Mouse (Mus musculus) lung, postnatal 0 days (tissue): ENCODE data around the gene Snrpf. TPM values are rescaled to one million over a fixed set of nuclear protein-coding genes. Genes with fewer than 3 reads are reported as not detected.
A peak's percentile ranks its signal among the peaks of the same experiment; 100 is the strongest.

ENCODE experiments used
- ATAC-seq: fragments of 200-750 bp; cut with Nextera tagmentation; 2 replicates; pipeline ENCODE4 v1.8.0; 2017; ENCODE audit warnings: moderate library complexity
- DNase-seq: peaks from one replicate; pipeline ENCODE4 v3.0.0-alpha.2; 2016; ENCODE audit warnings: low spot score
- H3K27ac ChIP-seq: fragments of 300-500 bp; sonication (generic); 2 replicates; pipeline ENCODE4 v1.5.1; 2014; ENCODE audit warnings: antibody characterized with exemption, mild to moderate bottlenecking, low read length, mixed read lengths
- H3K27me3 ChIP-seq: fragments of 300-500 bp; sonication (generic); replicated peaks from 2 replicates; pipeline ENCODE4 v1.6.1; 2014; ENCODE audit warnings: low read length, mixed read lengths; ENCODE audit not compliant: insufficient read depth
- H3K36me3 ChIP-seq: fragments of 300-500 bp; sonication (generic); 2 replicates; pipeline ENCODE4 v1.6.1; 2014; ENCODE audit warnings: low read length, mixed read lengths; ENCODE audit not compliant: insufficient read depth
- H3K4me1 ChIP-seq: fragments of 300-500 bp; sonication (generic); 2 replicates; pipeline ENCODE4 v1.6.1; 2014; ENCODE audit warnings: antibody characterized with exemption, low read depth, low read length, mixed read lengths; ENCODE audit not compliant: insufficient read depth
- H3K4me2 ChIP-seq: fragments of 300-500 bp; sonication (generic); replicated peaks from 2 replicates; pipeline ENCODE4 v1.6.1; 2014; ENCODE audit warnings: low read depth, mild to moderate bottlenecking, low read length, moderate library complexity, mixed read lengths
- H3K4me3 ChIP-seq: fragments of 300-500 bp; sonication (generic); 2 replicates; pipeline ENCODE4 v1.5.1; 2014; ENCODE audit warnings: low read depth, low read length
- H3K9ac ChIP-seq: fragments of 300-500 bp; sonication (generic); replicated peaks from 2 replicates; pipeline ENCODE4 v1.6.1; 2014; ENCODE audit warnings: low read depth, mild to moderate bottlenecking
- H3K9me3 ChIP-seq: fragments of 300-500 bp; sonication (generic); 2 replicates; pipeline ENCODE4 v1.6.1; 2016; ENCODE audit warnings: low read length, mixed read lengths
- CTCF ChIP-seq: IDR thresholded peaks from 2 replicates; pipeline ENCODE4 v1.5.1; 2016; ENCODE audit warnings: antibody characterized with exemption, mild to moderate bottlenecking
- EP300 ChIP-seq: IDR thresholded peaks from 2 replicates; pipeline ENCODE4 v1.6.1; 2016; ENCODE audit warnings: antibody characterized with exemption, mild to moderate bottlenecking, control low read depth
- WGBS: fragments of 180-500 bp; shearing (Covaris S2); extraction: QIAGEN DNeasy Blood & Tissue Kit; methylation state at CpG from one replicate; pipeline ENCODE4 v1.1.7; 2014; 5-methylcytosine and 5-hydroxymethylcytosine counted together
- polyA plus RNA-seq: library from polyadenylated mRNA; unstranded; fragments of >200 nt; fragmentation: Nextera tagmentation; extraction: Ambion mirVana; gene quantifications from 2 replicates; pipeline ENCODE4 v1.2.1, GENCODE M21; 2015

Gene Snrpf
- polyA plus RNA-seq, 1 experiment from 2014 or later = 58.7 TPM

DNA sequence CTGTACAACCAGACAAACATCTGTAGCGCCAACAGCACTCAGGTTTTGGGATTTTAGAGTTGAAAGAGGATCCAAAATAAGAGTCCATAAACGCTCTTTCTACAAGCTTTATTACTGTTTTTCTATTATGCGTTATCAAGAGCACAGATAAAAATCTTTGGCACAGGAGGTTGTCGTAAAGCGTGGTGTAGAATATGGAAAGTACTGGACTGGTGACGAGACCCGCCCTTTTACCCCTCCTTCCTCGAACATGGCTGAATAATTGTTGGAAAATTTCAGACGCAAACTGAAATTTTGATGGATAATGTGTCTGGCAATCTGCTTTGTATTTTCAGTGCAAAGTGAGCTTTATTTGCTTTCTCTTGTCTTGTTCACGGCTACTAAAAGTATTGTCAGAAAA lies 34.6 kb upstream of the Snrpf start:
- no peaks in the 10 kb centered on the region for H3K4me1 ChIP-seq
- no peak for ATAC-seq
- no peaks in the 10 kb centered on the region for H3K36me3 ChIP-seq
- H3K4me3 ChIP-seq = no peak overlapping the region
- no peaks in the 10 kb centered on the region for H3K9me3 ChIP-seq
- no peak overlapping the region for H3K9ac ChIP-seq
- 22% methylated on average over 10 of the region's 10 CpGs for WGBS
- TF ChIP-seq CTCF = no peak
- no peak for TF ChIP-seq EP300
- H3K27me3 ChIP-seq = no peaks in the 10 kb centered on the region
- peak overlapping the region; percentile 14; the same call in 1 of the 2 replicates for H3K4me2 ChIP-seq
- no peak for DNase-seq
- H3K27ac ChIP-seq = no peak overlapping the region

DNA sequence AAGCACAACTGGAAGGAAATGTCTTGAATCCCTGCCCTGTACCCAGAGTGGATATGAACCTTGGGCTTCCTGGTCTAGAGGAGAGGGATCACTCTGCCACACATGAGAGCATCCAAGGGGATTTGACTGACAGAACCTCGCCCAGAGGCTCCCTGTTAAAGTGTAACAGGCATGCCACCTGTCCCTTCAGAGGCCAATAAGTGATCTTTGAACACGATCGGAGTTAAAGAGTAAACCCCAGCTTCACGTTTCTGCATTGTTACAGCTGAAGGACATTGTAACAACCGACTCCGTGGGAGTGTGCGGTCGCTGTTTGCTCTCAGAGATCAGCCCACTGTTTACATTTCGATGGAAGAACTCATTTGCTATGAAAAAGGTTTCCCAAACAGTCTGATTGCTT lies 34.2 kb upstream of the Snrpf start:
- H3K4me3 ChIP-seq = no peak overlapping the region
- no peak for TF ChIP-seq EP300
- TF ChIP-seq CTCF = no peak
- ATAC-seq = no peak
- H3K9me3 ChIP-seq = no peaks in the 10 kb centered on the region
- DNase-seq = no peak
- H3K4me1 ChIP-seq = no peaks in the 10 kb centered on the region
- WGBS = 17% methylated on average over 9 of the region's 9 CpGs
- no peaks in the 10 kb centered on the region for H3K36me3 ChIP-seq
- no peak overlapping the region for H3K9ac ChIP-seq
- H3K27ac ChIP-seq = no peak overlapping the region
- peak overlapping the region; percentile 14; the same call in 1 of the 2 replicates for H3K4me2 ChIP-seq
- H3K27me3 ChIP-seq = no peaks in the 10 kb centered on the region

DNA sequence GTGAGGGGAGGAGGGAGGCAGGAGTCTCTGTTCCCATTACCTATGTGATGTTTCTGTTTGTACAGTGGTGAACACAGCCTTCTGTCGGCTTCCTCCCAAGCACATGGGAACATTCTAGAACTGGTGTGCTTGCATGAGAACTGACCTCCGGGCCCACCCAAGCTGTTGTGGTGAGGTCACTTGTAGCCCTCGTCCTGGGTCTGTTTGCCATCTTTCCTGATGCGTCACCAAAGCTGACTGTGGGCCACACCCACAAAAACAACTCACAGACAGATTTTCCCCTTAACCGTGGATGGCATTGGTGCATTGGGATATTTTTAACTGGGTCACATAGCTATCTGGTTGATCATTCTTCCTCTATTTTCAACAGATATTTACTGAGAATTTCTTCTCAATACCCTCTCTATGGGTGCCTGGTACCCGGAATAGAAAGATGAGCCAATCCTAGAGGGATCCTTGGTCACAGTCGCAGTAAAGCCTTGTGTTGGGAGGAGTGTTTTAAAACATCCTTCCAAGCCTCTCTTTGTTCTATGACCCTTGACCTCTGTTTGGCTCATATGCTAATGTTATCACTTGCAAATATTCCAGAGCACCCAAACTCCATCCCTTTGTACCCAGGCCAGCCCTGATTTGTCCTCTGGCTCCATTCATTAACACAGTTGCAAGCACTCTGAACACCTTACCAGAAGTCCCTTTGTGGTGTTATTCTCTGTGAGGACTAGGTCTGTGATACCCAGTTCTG lies 31.1 kb upstream of the Snrpf start:
- no peak overlapping the region for H3K4me3 ChIP-seq
- ATAC-seq (peak; percentile 70), DNase-seq (peak; percentile 28)
- H3K36me3 ChIP-seq = no peaks in the 10 kb centered on the region
- no peak overlapping the region for H3K9ac ChIP-seq
- no peak overlapping the region for H3K4me2 ChIP-seq
- TF ChIP-seq EP300 (no peak), CTCF (no peak)
- no peaks in the 10 kb centered on the region for H3K9me3 ChIP-seq
- WGBS = 49% methylated on average over 7 of the region's 7 CpGs
- no peaks in the 10 kb centered on the region for H3K4me1 ChIP-seq
- H3K27ac ChIP-seq = no peak overlapping the region
- H3K27me3 ChIP-seq = no peaks in the 10 kb centered on the region

DNA sequence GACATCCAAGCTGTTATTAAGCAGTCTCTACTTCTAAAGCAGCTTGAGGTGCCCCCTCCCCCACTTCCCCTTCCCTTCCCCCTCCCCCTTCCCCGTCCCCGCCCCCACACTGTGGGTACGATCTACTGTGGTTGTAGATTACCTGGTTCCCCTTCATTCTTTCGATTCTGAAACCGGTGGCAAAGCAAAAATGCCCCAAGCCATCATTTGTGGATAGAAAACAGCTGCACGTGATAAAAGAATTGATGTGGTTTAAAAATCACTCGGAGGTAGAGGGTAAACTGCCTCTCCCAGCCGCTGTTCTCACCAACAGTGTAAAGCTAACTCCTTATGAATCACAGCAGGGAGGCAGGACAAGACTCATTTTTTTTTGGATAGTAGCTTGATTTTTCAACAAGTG lies 25.3 kb upstream of the Snrpf start:
- ATAC-seq = no peak
- Histone ChIP-seq H3K4me1 (no peaks in the 10 kb centered on the region), H3K27me3 (no peaks in the 10 kb centered on the region), H3K27ac (no peak overlapping the region), H3K9me3 (no peaks in the 10 kb centered on the region), H3K4me3 (no peak overlapping the region), H3K36me3 (no peaks in the 10 kb centered on the region), H3K9ac (no peak overlapping the region), H3K4me2 (no peak overlapping the region)
- TF ChIP-seq CTCF = no peak
- TF ChIP-seq EP300 = no peak
- 70% methylated on average over 8 of the region's 8 CpGs for WGBS
- DNase-seq = no peak

DNA sequence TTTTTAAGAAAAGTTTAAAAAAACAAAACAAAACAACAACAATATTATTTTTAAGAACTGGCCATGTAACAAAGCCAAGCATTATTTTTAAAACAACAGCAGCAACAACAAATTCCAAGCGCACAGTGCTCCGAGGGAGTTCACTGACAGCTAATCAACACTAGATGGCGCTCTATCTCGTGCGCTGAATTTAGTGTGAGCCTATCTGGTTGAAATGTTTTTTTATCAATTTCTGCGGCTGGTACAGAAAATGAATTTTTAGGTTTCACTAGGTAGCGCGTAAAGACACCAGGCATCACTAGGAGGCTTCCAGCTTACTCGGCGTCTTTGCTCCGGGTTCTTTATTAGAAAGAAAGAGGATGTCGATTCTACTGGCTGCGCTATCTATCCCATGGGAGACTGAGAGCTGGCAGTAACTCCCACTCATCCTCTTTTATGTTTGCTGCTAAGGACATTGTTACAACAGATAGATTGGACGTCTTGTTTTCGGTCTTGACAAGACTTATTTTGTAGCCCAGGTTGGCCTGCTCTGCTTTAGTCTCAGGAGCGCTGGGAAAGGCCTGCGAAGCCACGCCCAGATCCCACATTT lies 22.0 kb upstream of the Snrpf start:
- no peaks in the 10 kb centered on the region for H3K27me3 ChIP-seq
- H3K4me3 ChIP-seq = no peak overlapping the region
- TF ChIP-seq EP300 (no peak), CTCF (peak; percentile 92)
- WGBS = 43% methylated on average over 18 of the region's 18 CpGs
- no peaks in the 10 kb centered on the region for H3K9me3 ChIP-seq
- no peak overlapping the region for H3K27ac ChIP-seq
- DNase-seq (peak; percentile 74), ATAC-seq (no peak)
- no peak overlapping the region for H3K9ac ChIP-seq
- H3K36me3 ChIP-seq = no peaks in the 10 kb centered on the region
- no peaks in the 10 kb centered on the region for H3K4me1 ChIP-seq
- H3K4me2 ChIP-seq = no peak overlapping the region

DNA sequence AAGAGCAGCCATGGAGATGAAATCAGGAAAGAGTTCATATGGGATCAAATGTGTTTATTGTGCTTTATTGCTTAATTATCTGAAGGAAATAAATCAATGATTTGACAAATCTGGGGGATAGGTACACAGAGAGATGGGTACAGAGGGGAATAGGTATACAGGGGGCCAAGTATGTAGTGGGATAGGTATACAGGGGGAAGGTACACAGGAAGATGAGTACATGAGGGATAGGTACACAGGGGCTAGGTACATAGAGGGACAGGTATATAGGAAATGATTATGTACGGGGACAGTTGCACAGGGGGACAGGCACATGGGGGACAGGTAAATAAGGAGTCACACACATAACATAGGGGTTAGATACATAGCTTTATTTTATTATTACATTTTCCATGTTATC lies 21.4 kb upstream of the Snrpf start:
- no peak overlapping the region for H3K27ac ChIP-seq
- H3K4me1 ChIP-seq = no peaks in the 10 kb centered on the region
- 97% methylated on average over 1 of the region's 1 CpGs for WGBS
- no peaks in the 10 kb centered on the region for H3K9me3 ChIP-seq
- DNase-seq (no peak), ATAC-seq (no peak)
- H3K36me3 ChIP-seq = no peaks in the 10 kb centered on the region
- no peak overlapping the region for H3K9ac ChIP-seq
- TF ChIP-seq EP300 (no peak), CTCF (no peak)
- no peak overlapping the region for H3K4me2 ChIP-seq
- H3K27me3 ChIP-seq = no peaks in the 10 kb centered on the region
- H3K4me3 ChIP-seq = no peak overlapping the region
